Mouse (Mus musculus) liver, adult 2 months (tissue): ENCODE data around the gene Map2k4.

Experiments
- CTCF ChIP-seq: fragments of 200-500 bp; IDR thresholded peaks from 2 replicates; pipeline ENCODE4 v1.5.1; 2011; ENCODE audit warnings: low read depth, low read length, control low read depth
- POLR2A ChIP-seq: fragments of 200-500 bp; IDR thresholded peaks from 2 replicates; pipeline ENCODE4 v1.6.1; 2011; ENCODE audit warnings: low read length, control low read depth; ENCODE audit not compliant: insufficient read depth; ENCODE audit errors: extremely low read depth

GRCm38 (mm10) chr11:65768445-65768844 is 19.7 kb downstream of the Map2k4 start:
- no peak for TF ChIP-seq POLR2A
- no peak for TF ChIP-seq CTCF
